Mouse (Mus musculus): Measurements from ENCODE around the gene Tmem63b. TPM values are rescaled to one million over a fixed set of nuclear protein-coding genes. Genes with fewer than 3 reads are reported as not detected.

Gene Tmem63b
- polyA plus RNA-seq, 1 experiment = 19.1 TPM

GRCm38 (mm10) chr17:45690044-45690443, 3.3 kb upstream of the Tmem63b start:
- H3K4me3 ChIP-seq (replicated peaks; ENCODE audit: control insufficient read depth, low read depth, low read length) = no peak overlapping the region
- H3K4me1 ChIP-seq (ENCODE audit: control insufficient read depth, insufficient read depth, low read length) = peaks cover 3% of the 10 kb centered on the region
- no peak overlapping the region for H3K27ac ChIP-seq (ENCODE audit: control insufficient read depth, insufficient read depth, low read depth, low read length, poor library complexity)
- TF ChIP-seq POLR2A (IDR thresholded peaks at IDR 0.05; ENCODE audit: borderline replicate concordance, control insufficient read depth, low read depth, low read length) (no peak), CTCF (IDR thresholded peaks at IDR 0.05; ENCODE audit: control insufficient read depth, insufficient read depth, low read length) (no peak)
- 81% methylated on average over 4 of the region's 4 CpGs for WGBS

GRCm38 (mm10) chr17:45689120-45689519, 2.4 kb upstream of the Tmem63b start:
- H3K4me3 ChIP-seq (replicated peaks; ENCODE audit: control insufficient read depth, low read depth, low read length) = no peak overlapping the region
- H3K4me1 ChIP-seq (ENCODE audit: control insufficient read depth, insufficient read depth, low read length) = peaks cover 3% of the 10 kb centered on the region
- WGBS = 84% methylated on average over 9 of the region's 9 CpGs
- no peak for TF ChIP-seq POLR2A (IDR thresholded peaks at IDR 0.05; ENCODE audit: borderline replicate concordance, control insufficient read depth, low read depth, low read length)
- TF ChIP-seq CTCF (IDR thresholded peaks at IDR 0.05; ENCODE audit: control insufficient read depth, insufficient read depth, low read length) = no peak
- no peak overlapping the region for H3K27ac ChIP-seq (ENCODE audit: control insufficient read depth, insufficient read depth, low read depth, low read length, poor library complexity)

- 1% methylated on average over 37 of the region's 50 CpGs for WGBS
- Histone ChIP-seq H3K4me3 (replicated peaks; ENCODE audit: control insufficient read depth, low read depth, low read length) (peak within 1 kb of the TSS; percentile 97), H3K4me1 (ENCODE audit: control insufficient read depth, insufficient read depth, low read length) (peaks cover 3% of the 10 kb centered on the region), H3K27ac (ENCODE audit: control insufficient read depth, insufficient read depth, low read depth, low read length, poor library complexity) (peak within 1 kb of the TSS; percentile 50)
- TF ChIP-seq POLR2A (IDR thresholded peaks at IDR 0.05; ENCODE audit: borderline replicate concordance, control insufficient read depth, low read depth, low read length) (peak; percentile 71; the same call in 1 of the 2 replicates), CTCF (IDR thresholded peaks at IDR 0.05; ENCODE audit: control insufficient read depth, insufficient read depth, low read length) (no peak)
Observed at GRCm38 (mm10) chr17:45686093-45686619, 549 bp downstream of the Tmem63b start, which contains the start of gene Mrpl14. Gene Mrpl14, plus strand, starts transcription at chr17:45686322.

GRCm38 (mm10) chr17:45685171-45686092, 1.3 kb downstream of the Tmem63b start:
- Histone ChIP-seq H3K4me3 (replicated peaks; ENCODE audit: control insufficient read depth, low read depth, low read length) (peak overlapping the region; percentile 70), H3K4me1 (ENCODE audit: control insufficient read depth, insufficient read depth, low read length) (peaks cover 3% of the 10 kb centered on the region), H3K27ac (ENCODE audit: control insufficient read depth, insufficient read depth, low read depth, low read length, poor library complexity) (peak overlapping the region; percentile 24; the same call in 1 of the 2 replicates)
- no peak for TF ChIP-seq CTCF (IDR thresholded peaks at IDR 0.05; ENCODE audit: control insufficient read depth, insufficient read depth, low read length)
- TF ChIP-seq POLR2A (IDR thresholded peaks at IDR 0.05; ENCODE audit: borderline replicate concordance, control insufficient read depth, low read depth, low read length) = no peak
- 2% methylated on average over 58 of the region's 58 CpGs for WGBS

- 51% methylated on average over 14 of the region's 14 CpGs for WGBS
- no peak overlapping the region for H3K27ac ChIP-seq (ENCODE audit: control insufficient read depth, insufficient read depth, low read depth, low read length, poor library complexity)
- TF ChIP-seq CTCF (IDR thresholded peaks at IDR 0.05; ENCODE audit: control insufficient read depth, insufficient read depth, low read length) (no peak), POLR2A (IDR thresholded peaks at IDR 0.05; ENCODE audit: borderline replicate concordance, control insufficient read depth, low read depth, low read length) (no peak)
Observed at GRCm38 (mm10) chr17:45684667-45685131, 2.0 kb downstream of the Tmem63b start.

GRCm38 (mm10) chr17:45682843-45683242, 3.9 kb downstream of the Tmem63b start:
- WGBS = 69% methylated on average over 4 of the region's 4 CpGs
- H3K4me1 ChIP-seq (ENCODE audit: control insufficient read depth, insufficient read depth, low read length) = peaks cover 3% of the 10 kb centered on the region
- TF ChIP-seq POLR2A (IDR thresholded peaks at IDR 0.05; ENCODE audit: borderline replicate concordance, control insufficient read depth, low read depth, low read length) (no peak), CTCF (IDR thresholded peaks at IDR 0.05; ENCODE audit: control insufficient read depth, insufficient read depth, low read length) (no peak)
- no peak overlapping the region for H3K4me3 ChIP-seq (replicated peaks; ENCODE audit: control insufficient read depth, low read depth, low read length)
- H3K27ac ChIP-seq (ENCODE audit: control insufficient read depth, insufficient read depth, low read depth, low read length, poor library complexity) = no peak overlapping the region

More at GRCm38 (mm10) chr17:45684667-45685131, 2.0 kb downstream of the Tmem63b start:
- peaks cover 3% of the 10 kb centered on the region for H3K4me1 ChIP-seq (ENCODE audit: control insufficient read depth, insufficient read depth, low read length)
- no peak overlapping the region for H3K4me3 ChIP-seq (replicated peaks; ENCODE audit: control insufficient read depth, low read depth, low read length)

- Histone ChIP-seq H3K4me3 (replicated peaks; ENCODE audit: control insufficient read depth, low read depth, low read length) (no peak overlapping the region), H3K27ac (ENCODE audit: control insufficient read depth, insufficient read depth, low read depth, low read length, poor library complexity) (no peak overlapping the region), H3K4me1 (ENCODE audit: control insufficient read depth, insufficient read depth, low read length) (no peaks in the 10 kb centered on the region)
- 93% methylated on average over 1 of the region's 1 CpGs for WGBS
- TF ChIP-seq CTCF (IDR thresholded peaks at IDR 0.05; ENCODE audit: control insufficient read depth, insufficient read depth, low read length) (peak; percentile 35; the same call in 1 of the 2 replicates), POLR2A (IDR thresholded peaks at IDR 0.05; ENCODE audit: borderline replicate concordance, control insufficient read depth, low read depth, low read length) (no peak)
Observed at GRCm38 (mm10) chr17:45681588-45681987, 5.1 kb downstream of the Tmem63b start.

- WGBS = 70% methylated on average over 8 of the region's 8 CpGs
- H3K4me1 ChIP-seq (ENCODE audit: control insufficient read depth, insufficient read depth, low read length) = no peaks in the 10 kb centered on the region
- H3K4me3 ChIP-seq (replicated peaks; ENCODE audit: control insufficient read depth, low read depth, low read length) = no peak overlapping the region
- TF ChIP-seq POLR2A (IDR thresholded peaks at IDR 0.05; ENCODE audit: borderline replicate concordance, control insufficient read depth, low read depth, low read length) (no peak), CTCF (IDR thresholded peaks at IDR 0.05; ENCODE audit: control insufficient read depth, insufficient read depth, low read length) (no peak)
- H3K27ac ChIP-seq (ENCODE audit: control insufficient read depth, insufficient read depth, low read depth, low read length, poor library complexity) = no peak overlapping the region
Observed at GRCm38 (mm10) chr17:45680391-45680980, 6.2 kb downstream of the Tmem63b start.
